Mouse (Mus musculus) heart, embryonic 11.5 days (tissue): ENCODE results near the gene Wrb. TPM values are rescaled to one million over a fixed set of nuclear protein-coding genes. Genes with fewer than 3 reads are reported as not detected.
"Not testable (repeated sequence)": the region's sequence is repeated elsewhere in the genome, so short reads cannot be mapped to it uniquely, and the experiment has no call there.

Experiments used
- ATAC-seq: fragments of 200-750 bp; cut with Nextera tagmentation; replicated peaks from 2 replicates; pipeline ENCODE4 v1.8.0; 2017; ENCODE audit warnings: moderate library complexity; ENCODE audit not compliant: insufficient number of reproducible peaks, low FRiP score, low TSS enrichment
- H3K27ac ChIP-seq: fragments of 300-500 bp; sonication (generic); 2 replicates; pipeline ENCODE4 v1.5.1; 2014; ENCODE audit warnings: mild to moderate bottlenecking, low read depth, low read length
- H3K27me3 ChIP-seq: fragments of 300-500 bp; sonication (generic); 2 replicates; pipeline ENCODE4 v1.6.1; 2014; ENCODE audit warnings: mild to moderate bottlenecking, low read length, mixed read lengths; ENCODE audit not compliant: control insufficient read depth, insufficient read depth
- H3K36me3 ChIP-seq: fragments of 300-500 bp; sonication (generic); 2 replicates; pipeline ENCODE4 v1.6.1; 2014; ENCODE audit warnings: mild to moderate bottlenecking, low read length, moderate library complexity, mixed read lengths; ENCODE audit not compliant: control insufficient read depth, insufficient read depth
- H3K4me1 ChIP-seq: fragments of 300-500 bp; sonication (generic); 2 replicates; pipeline ENCODE4 v1.6.1; 2014; ENCODE audit warnings: low read length; ENCODE audit not compliant: control insufficient read depth, insufficient read depth
- H3K4me2 ChIP-seq: fragments of 300-500 bp; sonication (generic); 2 replicates; pipeline ENCODE4 v1.6.1; 2014; ENCODE audit warnings: mild to moderate bottlenecking, moderate library complexity
- H3K4me3 ChIP-seq: fragments of 300-500 bp; sonication (generic); 2 replicates; pipeline ENCODE4 v1.5.1; 2014; ENCODE audit warnings: low read depth, low read length
- H3K9ac ChIP-seq: fragments of 300-500 bp; sonication (generic); 2 replicates; pipeline ENCODE4 v1.6.1; 2014; ENCODE audit warnings: mild to moderate bottlenecking, low read depth, low read length, moderate library complexity
- H3K9me3 ChIP-seq: fragments of 300-500 bp; sonication (generic); replicated peaks from 2 replicates; pipeline ENCODE4 v1.6.1; 2016; ENCODE audit warnings: low read length; ENCODE audit not compliant: control insufficient read depth
- WGBS: fragments of 180-500 bp; shearing (Covaris S2); extraction: QIAGEN DNeasy Blood & Tissue Kit; methylation state at CpG from one replicate; pipeline ENCODE4 v1.1.7; 2014; ENCODE audit not compliant: insufficient replicate concordance; 5-methylcytosine and 5-hydroxymethylcytosine counted together
- polyA plus RNA-seq: library from polyadenylated mRNA; unstranded; fragments of >200 nt; fragmentation: Nextera tagmentation; extraction: Ambion mirVana; gene quantifications from 2 replicates; pipeline ENCODE4 v1.2.1, GENCODE M21; 2014

Wrb gene
- 84.1 and 96.5 TPM in 2 replicates for polyA plus RNA-seq

DNA sequence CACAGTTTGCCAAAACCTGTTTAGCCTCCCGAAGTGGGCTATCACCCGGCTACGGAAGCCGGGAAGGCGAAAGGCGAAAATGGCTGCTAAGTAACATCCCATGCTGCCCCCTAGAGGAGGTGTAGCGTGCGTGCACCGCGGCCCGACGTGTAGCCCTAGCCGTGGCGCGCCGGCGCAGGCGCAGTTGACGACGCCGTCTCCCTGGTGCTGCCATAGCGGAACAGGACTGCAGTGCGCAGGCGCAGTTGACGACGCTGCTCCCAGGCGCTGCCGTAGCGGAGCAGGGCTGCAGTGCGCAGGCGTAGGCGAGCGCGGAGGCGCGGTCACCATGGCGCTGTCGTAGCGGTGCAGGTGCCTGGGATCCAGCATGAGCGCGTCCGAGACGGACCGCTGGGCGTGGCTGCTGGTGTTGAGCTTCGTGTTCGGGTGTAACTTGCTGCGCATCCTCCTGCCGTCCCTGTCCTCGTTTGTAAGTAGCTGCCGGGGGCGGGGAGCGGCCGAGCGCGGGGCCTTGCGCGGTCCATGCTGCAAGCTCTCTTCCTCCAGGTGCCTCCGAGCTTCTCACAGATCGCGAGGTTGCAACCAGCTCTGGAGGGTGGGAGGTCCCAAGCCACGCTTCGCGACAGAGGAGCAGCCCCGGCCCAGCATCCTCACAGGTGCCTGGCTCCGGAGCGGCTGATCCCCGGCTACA, at the start of gene Wrb:
TSS of gene Wrb (plus strand) at position 298 of the 691 bp plus-strand sequence.
- WGBS: under 1% methylated on average over 68 of the region's 68 CpGs
- peaks cover 21% of the 10 kb centered on the region for H3K4me1 ChIP-seq
- ATAC-seq: peak; percentile 98
- H3K27me3 ChIP-seq: no peaks in the 10 kb centered on the region
- H3K4me3 ChIP-seq: peak within 1 kb of the TSS; percentile 85
- peak within 1 kb of the TSS; percentile 85 for H3K4me2 ChIP-seq
- peak within 1 kb of the TSS; percentile 74 for H3K27ac ChIP-seq
- H3K9ac ChIP-seq: peak within 1 kb of the TSS; percentile 85
- no peaks in the 10 kb centered on the region for H3K36me3 ChIP-seq
- H3K9me3 ChIP-seq: no peaks in the 10 kb centered on the region; the same call in 1 of the 2 replicates

DNA sequence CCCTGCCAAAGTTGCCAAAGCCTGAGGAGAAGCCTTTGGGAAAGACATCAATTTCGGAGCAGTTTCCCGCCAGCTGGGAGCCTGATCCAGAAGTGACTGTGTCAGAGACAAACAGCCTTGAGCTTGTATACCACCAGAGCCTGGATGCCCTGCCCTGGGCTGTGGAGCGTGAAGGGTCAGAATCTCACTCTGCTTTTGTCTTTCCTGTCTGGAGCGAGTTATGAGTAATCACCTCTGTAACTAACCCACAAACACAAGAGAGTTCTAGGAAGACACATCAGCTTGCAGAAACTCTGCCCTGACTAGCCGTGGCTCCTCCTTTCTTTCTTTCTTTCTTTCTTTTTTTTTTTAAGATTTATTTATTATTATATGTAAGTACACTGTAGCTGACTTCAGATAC, 49.2 kb upstream of the Wrb start:
- Histone ChIP-seq H3K27me3 (no peaks in the 10 kb centered on the region), H3K36me3 (no peaks in the 10 kb centered on the region), H3K4me1 (peaks cover 11% of the 10 kb centered on the region; the same call in 1 of the 2 replicates), H3K27ac (no peak overlapping the region), H3K4me2 (no peak overlapping the region), H3K9me3 (no peaks in the 10 kb centered on the region), H3K4me3 (no peak overlapping the region), H3K9ac (no peak overlapping the region)
- no peak for ATAC-seq
- 78% methylated on average over 5 of the region's 5 CpGs for WGBS

- not testable (repeated sequence) for H3K4me2 ChIP-seq, H3K4me3 ChIP-seq, ATAC-seq, H3K27ac ChIP-seq, H3K9ac ChIP-seq, H3K9me3 ChIP-seq, H3K27me3 ChIP-seq, H3K36me3 ChIP-seq, H3K4me1 ChIP-seq
Measured at GRCm38 (mm10) chr16:96097811-96098210, 47.4 kb upstream of the Wrb start.

DNA sequence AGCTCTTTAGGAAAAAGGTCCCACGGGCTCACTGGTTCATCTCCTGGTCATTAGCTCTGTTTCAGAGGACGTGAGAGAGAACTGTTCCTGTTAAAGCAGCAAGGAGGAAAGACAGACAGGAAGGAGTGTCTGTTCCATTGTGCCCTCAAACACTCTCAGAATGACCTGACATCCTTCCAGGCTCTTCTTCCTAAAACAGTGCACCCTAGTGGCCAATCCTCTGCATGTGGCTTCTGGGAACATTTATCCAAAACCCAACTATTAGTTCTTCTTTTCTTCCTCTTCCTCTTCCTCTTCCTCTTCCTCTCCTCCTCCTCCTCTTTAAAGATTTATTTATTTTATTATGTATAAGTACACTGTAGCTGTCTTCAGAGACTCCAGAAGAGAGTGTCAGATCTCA, 42.2 kb upstream of the Wrb start:
- Histone ChIP-seq H3K4me3 (no peak overlapping the region), H3K36me3 (no peaks in the 10 kb centered on the region), H3K27ac (no peak overlapping the region), H3K4me1 (no peaks in the 10 kb centered on the region), H3K9me3 (no peaks in the 10 kb centered on the region), H3K27me3 (no peaks in the 10 kb centered on the region), H3K4me2 (no peak overlapping the region), H3K9ac (no peak overlapping the region)
- WGBS: 27% methylated on average over 2 of the region's 2 CpGs
- ATAC-seq: no peak

DNA sequence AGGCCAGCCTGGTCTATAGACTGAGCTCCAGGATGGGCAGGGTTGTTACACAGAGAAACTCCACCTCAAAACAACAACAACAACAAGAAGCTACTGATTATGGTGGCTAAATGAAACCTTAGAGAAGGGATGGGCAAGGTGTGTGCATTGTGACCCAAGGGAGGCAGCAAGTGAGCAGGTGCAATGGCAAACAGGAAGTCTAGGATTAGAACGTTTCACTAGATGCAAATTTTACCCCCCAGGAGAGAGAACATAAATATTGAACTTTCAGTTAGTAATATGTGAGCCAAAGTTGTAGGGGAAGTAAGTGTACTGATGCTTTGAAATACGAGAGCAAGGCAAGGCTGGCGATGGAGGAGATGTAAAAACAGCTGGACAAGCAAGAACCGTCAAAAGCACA, 35.5 kb upstream of the Wrb start:
- Histone ChIP-seq H3K27me3 (no peaks in the 10 kb centered on the region), H3K4me3 (no peak overlapping the region), H3K9ac (no peak overlapping the region), H3K9me3 (no peaks in the 10 kb centered on the region), H3K4me1 (no peaks in the 10 kb centered on the region), H3K27ac (no peak overlapping the region), H3K4me2 (no peak overlapping the region), H3K36me3 (no peaks in the 10 kb centered on the region)
- ATAC-seq: no peak
- WGBS: 60% methylated on average over 4 of the region's 4 CpGs

- H3K4me1 ChIP-seq: no peaks in the 10 kb centered on the region
- no peaks in the 10 kb centered on the region for H3K27me3 ChIP-seq
- no peak overlapping the region for H3K4me2 ChIP-seq
- ATAC-seq: no peak
- no peak overlapping the region for H3K4me3 ChIP-seq
- no peak overlapping the region for H3K9ac ChIP-seq
- H3K27ac ChIP-seq: no peak overlapping the region
- WGBS: 86% methylated on average over 5 of the region's 5 CpGs
- H3K9me3 ChIP-seq: no peaks in the 10 kb centered on the region
- no peaks in the 10 kb centered on the region for H3K36me3 ChIP-seq
Measured at GRCm38 (mm10) chr16:96110655-96111345, 34.4 kb upstream of the Wrb start.

- 36% methylated on average over 2 of the region's 2 CpGs for WGBS
- no peak for ATAC-seq
Measured at GRCm38 (mm10) chr16:96112769-96113168, 32.4 kb upstream of the Wrb start.

DNA sequence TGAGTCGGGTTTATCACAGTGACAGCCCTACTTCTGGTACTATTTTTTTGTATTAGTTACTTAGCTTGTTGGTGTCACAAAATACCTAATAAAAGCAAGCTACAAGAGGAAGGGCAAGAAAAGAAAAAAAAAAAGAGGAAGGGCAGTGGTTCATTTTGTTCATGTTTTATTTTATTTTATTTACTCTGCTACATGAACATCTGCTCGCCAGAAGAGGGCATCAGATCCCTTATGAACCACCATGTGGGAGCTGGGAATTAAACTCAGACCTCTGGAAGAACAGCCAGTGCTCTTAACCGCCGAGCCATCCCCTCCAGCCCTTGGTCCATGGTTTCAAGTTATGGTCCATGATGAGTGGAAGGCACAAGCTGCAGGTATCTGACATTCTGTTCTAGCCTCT, 30.5 kb upstream of the Wrb start:
- Histone ChIP-seq H3K27me3 (no peaks in the 10 kb centered on the region), H3K9me3 (no peaks in the 10 kb centered on the region), H3K4me3 (no peak overlapping the region), H3K27ac (no peak overlapping the region), H3K4me1 (no peaks in the 10 kb centered on the region), H3K9ac (no peak overlapping the region), H3K36me3 (no peaks in the 10 kb centered on the region), H3K4me2 (no peak overlapping the region)
- 43% methylated on average over 4 of the region's 4 CpGs for whole genome bisulfite sequencing
- ATAC-seq: no peak

More at GRCm38 (mm10) chr16:96112769-96113168, 32.4 kb upstream of the Wrb start:
- Histone ChIP-seq H3K4me3 (no peak overlapping the region), H3K4me2 (no peak overlapping the region), H3K27me3 (no peaks in the 10 kb centered on the region), H3K27ac (no peak overlapping the region), H3K9ac (no peak overlapping the region), H3K9me3 (no peaks in the 10 kb centered on the region), H3K36me3 (no peaks in the 10 kb centered on the region), H3K4me1 (no peaks in the 10 kb centered on the region)
